Mouse (Mus musculus) stomach, postnatal 0 days (tissue): ENCODE results near the gene Ppp6r3. TPM values are rescaled to one million over a fixed set of nuclear protein-coding genes. Genes with fewer than 3 reads are reported as not detected.
"Not testable (repeated sequence)": the region's sequence is repeated elsewhere in the genome, so short reads cannot be mapped to it uniquely, and the experiment has no call there.

Source experiments
- ATAC-seq: fragments of 200-750 bp; cut with Nextera tagmentation; 2 replicates; pipeline ENCODE4 v1.8.0; 2017; ENCODE audit not compliant: low FRiP score, low TSS enrichment
- DNase-seq: peaks from one replicate; pipeline ENCODE4 v3.0.0-alpha.2; 2016; ENCODE audit warnings: low spot score
- H3K27ac ChIP-seq: fragments of 300-500 bp; sonication (generic); replicated peaks from 2 replicates; pipeline ENCODE4 v1.5.1; 2014; ENCODE audit warnings: mild to moderate bottlenecking, control low read depth
- H3K27me3 ChIP-seq: fragments of 300-500 bp; sonication (generic); 2 replicates; pipeline ENCODE4 v1.6.1; 2014; ENCODE audit warnings: low read length; ENCODE audit not compliant: control insufficient read depth, insufficient read depth
- H3K36me3 ChIP-seq: fragments of 300-500 bp; sonication (generic); 2 replicates; pipeline ENCODE4 v1.6.1; 2014; ENCODE audit warnings: low read length, mixed read lengths; ENCODE audit not compliant: control insufficient read depth, insufficient read depth
- H3K4me1 ChIP-seq: fragments of 300-500 bp; sonication (generic); replicated peaks from 2 replicates; pipeline ENCODE4 v1.6.1; 2014; ENCODE audit warnings: antibody characterized with exemption; ENCODE audit not compliant: control insufficient read depth, insufficient read depth
- H3K4me2 ChIP-seq: fragments of 300-500 bp; sonication (generic); replicated peaks from 2 replicates; pipeline ENCODE4 v1.6.1; 2014; ENCODE audit warnings: low read depth, mild to moderate bottlenecking, control low read depth, moderate library complexity
- H3K4me3 ChIP-seq: fragments of 300-500 bp; sonication (generic); 2 replicates; pipeline ENCODE4 v1.5.1; 2014; ENCODE audit warnings: low read depth, low read length, control low read depth
- H3K9ac ChIP-seq: fragments of 300-500 bp; sonication (generic); 2 replicates; pipeline ENCODE4 v1.6.1; 2014; ENCODE audit warnings: mild to moderate bottlenecking, low read length, control low read depth, mixed read lengths
- H3K9me3 ChIP-seq: fragments of 300-500 bp; sonication (generic); 2 replicates; pipeline ENCODE4 v1.6.1; 2016; ENCODE audit warnings: low read length; ENCODE audit not compliant: control insufficient read depth
- CTCF ChIP-seq: IDR thresholded peaks from 2 replicates; pipeline ENCODE4 v1.5.1; 2016; ENCODE audit warnings: antibody characterized with exemption, low read depth, mild to moderate bottlenecking, moderate library complexity
- EP300 ChIP-seq: optimal IDR thresholded peaks from 2 replicates; pipeline ENCODE3; 2016; ENCODE audit warnings: antibody characterized with exemption
- WGBS: fragments of 180-500 bp; shearing (Covaris S2); extraction: QIAGEN DNeasy Blood & Tissue Kit; methylation state at CpG from one replicate; pipeline ENCODE4 v1.1.7; 2014; 5-methylcytosine and 5-hydroxymethylcytosine counted together
- polyA plus RNA-seq: library from polyadenylated mRNA; unstranded; fragments of >200 nt; fragmentation: Nextera tagmentation; extraction: Ambion mirVana; gene quantifications from 2 replicates; pipeline ENCODE4 v1.2.1, GENCODE M21; 2015

Ppp6r3 gene
- polyA plus RNA-seq, 1 experiment from 2014 or later, result 18.6 TPM

DNA sequence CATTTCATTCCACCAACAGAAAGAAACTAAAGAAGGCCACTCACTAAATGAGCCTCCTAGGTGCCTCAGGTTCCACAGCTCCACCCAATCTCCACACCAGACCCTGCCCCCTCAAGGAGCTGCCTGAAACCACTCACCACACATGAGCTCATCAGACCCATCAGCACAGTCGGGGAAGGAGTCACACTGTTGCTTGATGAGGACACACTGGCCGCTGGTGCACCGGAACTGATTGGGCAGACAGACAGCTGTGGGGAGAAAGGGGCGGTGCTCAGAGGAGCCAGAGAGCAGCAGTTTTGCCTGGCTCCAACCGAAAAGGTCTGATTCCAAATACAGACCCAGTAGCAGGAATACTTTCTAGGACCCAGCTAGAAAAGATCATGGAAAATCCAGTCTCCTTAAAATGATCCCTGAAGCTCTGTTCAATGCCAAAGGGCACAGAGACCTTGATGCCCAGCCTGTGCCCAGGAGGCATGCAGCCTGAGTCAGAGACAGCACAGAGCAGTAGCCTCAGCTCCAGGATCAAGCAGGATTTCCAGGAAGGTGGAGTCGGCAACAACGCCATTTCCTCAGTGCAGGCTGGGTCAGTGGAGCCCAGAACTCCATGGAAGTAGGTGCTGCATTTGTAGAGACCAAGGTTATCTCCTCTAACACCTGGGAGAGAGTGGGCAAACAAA is 18.0 kb upstream of the Ppp6r3 start:
- Histone ChIP-seq H3K36me3 (peaks cover 47% of the 10 kb centered on the region), H3K27ac (no peak overlapping the region), H3K4me2 (no peak overlapping the region), H3K4me1 (no peaks in the 10 kb centered on the region), H3K27me3 (no peaks in the 10 kb centered on the region), H3K9ac (no peak overlapping the region), H3K9me3 (no peaks in the 10 kb centered on the region), H3K4me3 (no peak overlapping the region)
- 85% methylated on average over 7 of the region's 7 CpGs for WGBS
- DNase-seq, result no peak
- TF ChIP-seq EP300 (no peak), CTCF (no peak)
- ATAC-seq, result no peak

DNA sequence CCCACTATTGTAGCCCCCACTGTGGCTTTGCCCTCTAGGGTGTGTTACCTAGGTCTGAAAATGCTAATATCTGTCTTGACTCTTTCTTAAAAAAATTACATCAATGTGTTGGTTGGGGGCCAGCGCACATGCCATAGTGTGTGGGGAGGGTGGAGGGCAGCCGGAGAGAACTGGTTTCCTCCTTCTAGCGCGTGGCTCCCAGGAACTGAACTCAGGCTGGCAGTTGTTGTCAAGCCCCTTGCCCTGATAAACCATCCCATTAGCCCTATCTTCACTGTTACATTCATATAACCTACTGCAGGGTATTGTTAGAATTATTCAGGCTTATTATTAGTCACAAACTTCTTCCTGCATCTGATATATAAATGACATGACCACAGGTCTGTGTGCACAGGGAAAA is 14.4 kb upstream of the Ppp6r3 start:
- H3K4me1 ChIP-seq, result no peaks in the 10 kb centered on the region
- H3K4me3 ChIP-seq, result no peak overlapping the region
- peaks cover 35% of the 10 kb centered on the region for H3K36me3 ChIP-seq
- DNase-seq, result no peak
- TF ChIP-seq CTCF (no peak), EP300 (no peak)
- no peak overlapping the region for H3K4me2 ChIP-seq
- ATAC-seq, result no peak
- no peak overlapping the region for H3K9ac ChIP-seq
- no peaks in the 10 kb centered on the region for H3K27me3 ChIP-seq
- no peaks in the 10 kb centered on the region for H3K9me3 ChIP-seq
- no peak overlapping the region for H3K27ac ChIP-seq
- 93% methylated on average over 4 of the region's 4 CpGs for WGBS

DNA sequence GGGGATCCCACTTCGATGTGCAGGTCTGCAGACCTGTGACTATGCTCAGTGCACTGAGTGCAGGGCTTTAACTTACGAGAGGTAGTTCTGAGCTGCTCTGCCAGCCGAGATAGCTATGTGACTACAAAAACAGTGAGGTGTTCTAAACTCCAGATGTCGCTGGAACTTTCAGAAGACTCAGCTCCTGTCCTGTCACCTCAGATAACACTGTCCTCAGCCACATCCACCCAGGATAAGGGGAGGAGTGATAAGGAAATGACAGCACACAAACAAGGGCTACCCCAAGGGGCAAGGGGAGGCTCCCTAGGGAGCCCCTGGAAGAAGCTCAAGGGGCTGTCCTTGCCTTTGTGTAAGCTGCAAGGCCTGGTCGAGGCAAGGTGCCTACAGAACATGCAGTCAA is 14.0 kb upstream of the Ppp6r3 start:
- 88% methylated on average over 5 of the region's 5 CpGs for WGBS
- H3K36me3 ChIP-seq, result peaks cover 35% of the 10 kb centered on the region

DNA sequence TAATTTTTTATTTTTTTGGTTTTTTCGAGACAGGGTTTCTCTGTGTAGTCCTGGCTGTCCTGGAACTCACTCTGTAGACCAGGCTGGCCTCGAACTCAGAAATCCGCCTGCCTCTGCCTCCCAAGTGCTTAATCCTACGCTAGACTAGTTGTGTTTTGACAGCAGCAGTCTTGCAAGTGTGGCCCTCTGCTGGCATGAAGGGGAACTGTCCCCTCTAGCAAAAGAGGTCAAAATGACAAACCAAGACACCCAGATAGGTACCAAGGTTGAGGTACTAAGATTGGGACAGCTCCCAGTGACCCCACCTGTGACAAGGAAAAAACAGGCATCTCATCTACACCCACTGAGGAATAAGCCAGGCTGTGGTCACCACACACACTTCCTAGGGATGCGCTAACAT is 12.2 kb upstream of the Ppp6r3 start:
- not testable (repeated sequence) for H3K27me3 ChIP-seq, DNase-seq, H3K4me2 ChIP-seq, H3K9ac ChIP-seq, H3K9me3 ChIP-seq, H3K4me3 ChIP-seq, H3K27ac ChIP-seq, ATAC-seq, H3K4me1 ChIP-seq
- WGBS, result 98% methylated on average over 5 of the region's 5 CpGs
- H3K36me3 ChIP-seq, result peaks cover 28% of the 10 kb centered on the region
- peak; percentile 67 for TF ChIP-seq CTCF

More for the DNA sequence above, 14.0 kb upstream of the Ppp6r3 start:
- DNase-seq (no peak), ATAC-seq (no peak)
- Histone ChIP-seq H3K9me3 (no peaks in the 10 kb centered on the region), H3K27me3 (no peaks in the 10 kb centered on the region), H3K4me3 (no peak overlapping the region), H3K4me2 (no peak overlapping the region), H3K27ac (no peak overlapping the region), H3K4me1 (no peaks in the 10 kb centered on the region), H3K9ac (no peak overlapping the region)
- TF ChIP-seq CTCF (no peak), EP300 (no peak)

DNA sequence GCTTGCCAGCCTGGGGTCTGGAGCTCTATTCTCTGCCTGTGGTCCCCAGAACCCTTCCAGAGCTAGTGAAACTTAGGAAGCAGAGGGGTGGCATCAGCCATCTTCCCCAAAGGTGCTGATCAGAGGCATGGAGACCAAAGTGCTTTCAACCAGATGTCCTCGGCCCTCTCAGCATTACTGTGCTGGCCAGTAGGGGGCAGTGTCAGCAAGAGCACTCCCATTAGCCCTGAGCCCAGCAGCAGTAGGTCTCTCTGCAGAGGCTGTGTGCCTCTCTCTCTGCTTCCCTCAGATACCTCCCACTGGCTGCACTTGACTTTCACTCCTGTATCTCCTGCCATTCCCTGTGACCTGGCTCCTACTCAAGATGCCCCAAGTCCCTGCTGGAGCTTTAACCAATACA is 11.0 kb upstream of the Ppp6r3 start:
- 56% methylated on average over 1 of the region's 1 CpGs for WGBS
- H3K4me1 ChIP-seq, result no peaks in the 10 kb centered on the region
- peak; percentile 70 for DNase-seq
- peaks cover 23% of the 10 kb centered on the region for H3K36me3 ChIP-seq
- no peak overlapping the region for H3K4me3 ChIP-seq
- no peaks in the 10 kb centered on the region for H3K27me3 ChIP-seq
- no peak overlapping the region for H3K9ac ChIP-seq
- peak; percentile 69 for ATAC-seq
- H3K27ac ChIP-seq, result no peak overlapping the region
- H3K4me2 ChIP-seq, result no peak overlapping the region
- no peak for TF ChIP-seq EP300
- peak; percentile 84 for TF ChIP-seq CTCF
- H3K9me3 ChIP-seq, result no peaks in the 10 kb centered on the region

DNA sequence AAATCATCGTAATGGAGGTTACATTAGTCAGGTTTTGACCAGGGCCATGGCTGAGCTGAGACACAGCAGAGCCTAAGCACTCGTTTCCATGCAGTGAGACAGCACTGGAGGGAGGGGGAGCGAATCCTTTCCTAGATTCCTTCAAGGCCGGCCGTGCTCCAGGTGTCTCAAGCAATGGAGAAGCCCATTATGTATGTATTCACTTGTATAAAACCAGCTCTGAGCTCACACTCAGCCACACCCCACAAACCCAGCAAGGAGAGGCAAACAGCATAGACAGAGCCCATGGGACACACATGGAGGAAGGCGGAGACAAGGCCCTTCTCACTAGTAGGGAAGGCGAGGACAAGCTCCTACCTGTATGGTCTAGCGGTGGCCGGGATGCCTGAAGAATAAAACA is 10.5 kb upstream of the Ppp6r3 start:
- no peaks in the 10 kb centered on the region for H3K9me3 ChIP-seq
- H3K4me2 ChIP-seq, result no peak overlapping the region
- no peaks in the 10 kb centered on the region for H3K4me1 ChIP-seq
- WGBS, result 84% methylated on average over 9 of the region's 9 CpGs
- TF ChIP-seq CTCF (no peak), EP300 (no peak)
- no peak overlapping the region for H3K4me3 ChIP-seq
- H3K9ac ChIP-seq, result no peak overlapping the region
- DNase-seq (no peak), ATAC-seq (peak; percentile 3; the same call in 1 of the 2 replicates)
- peaks cover 18% of the 10 kb centered on the region for H3K36me3 ChIP-seq
- H3K27ac ChIP-seq, result no peak overlapping the region
- H3K27me3 ChIP-seq, result no peaks in the 10 kb centered on the region
